Mouse (Mus musculus) neural tube, embryonic 11.5 days (tissue): Measurements from ENCODE around the gene Gc. TPM values are rescaled to one million over a fixed set of nuclear protein-coding genes. Genes with fewer than 3 reads are reported as not detected.

Experiments used
- ATAC-seq: fragments of 200-750 bp; cut with Nextera tagmentation; 2 replicates; pipeline ENCODE4 v1.8.0; 2017; ENCODE audit warnings: moderate number of reproducible peaks, mild to moderate bottlenecking, moderate TSS enrichment, moderate library complexity; ENCODE audit not compliant: insufficient read depth, low FRiP score, low TSS enrichment
- DNase-seq: peaks from one replicate; pipeline ENCODE4 v3.0.0-alpha.2; 2015; ENCODE audit warnings: low spot score
- H3K27ac ChIP-seq: fragments of 300-500 bp; sonication (generic); 2 replicates; pipeline ENCODE4 v1.5.1; 2014; ENCODE audit warnings: low read depth, mild to moderate bottlenecking, low read length
- H3K27me3 ChIP-seq: fragments of 300-500 bp; sonication (generic); 2 replicates; pipeline ENCODE4 v1.6.1; 2014; ENCODE audit warnings: mild to moderate bottlenecking, low read length, mixed read lengths; ENCODE audit not compliant: control insufficient read depth, insufficient read depth
- H3K36me3 ChIP-seq: fragments of 300-500 bp; sonication (generic); 2 replicates; pipeline ENCODE4 v1.6.1; 2014; ENCODE audit warnings: mild to moderate bottlenecking, low read length, moderate library complexity, mixed read lengths; ENCODE audit not compliant: control insufficient read depth, insufficient read depth
- H3K4me1 ChIP-seq: fragments of 300-500 bp; sonication (generic); 2 replicates; pipeline ENCODE4 v1.6.1; 2014; ENCODE audit warnings: low read length, mixed read lengths; ENCODE audit not compliant: control insufficient read depth, insufficient read depth
- H3K4me2 ChIP-seq: fragments of 300-500 bp; sonication (generic); 2 replicates; pipeline ENCODE4 v1.6.1; 2014; ENCODE audit warnings: low read depth, mild to moderate bottlenecking, moderate library complexity
- H3K4me3 ChIP-seq: fragments of 300-500 bp; sonication (generic); 2 replicates; pipeline ENCODE4 v1.5.1; 2014; ENCODE audit warnings: low read depth, low read length
- H3K9ac ChIP-seq: fragments of 300-500 bp; sonication (generic); 2 replicates; pipeline ENCODE4 v1.6.1; 2014; ENCODE audit warnings: mild to moderate bottlenecking, low read length
- H3K9me3 ChIP-seq: fragments of 300-500 bp; sonication (generic); 2 replicates; pipeline ENCODE4 v1.6.1; 2016; ENCODE audit warnings: low read length; ENCODE audit not compliant: control insufficient read depth
- WGBS: fragments of 180-500 bp; shearing (Covaris S2); extraction: QIAGEN DNeasy Blood & Tissue Kit; methylation state at CpG from one replicate; pipeline ENCODE4 v1.1.7; 2014; 5-methylcytosine and 5-hydroxymethylcytosine counted together
- polyA plus RNA-seq: library from polyadenylated mRNA; unstranded; fragments of >200 nt; fragmentation: Nextera tagmentation; extraction: Ambion mirVana; gene quantifications from 2 replicates; pipeline ENCODE4 v1.2.1, GENCODE M21; 2014

Gc gene
- polyA plus RNA-seq, 1 experiment from 2014 or later: not detected

- Histone ChIP-seq H3K27ac (no peak overlapping the region), H3K36me3 (no peaks in the 10 kb centered on the region), H3K4me3 (no peak overlapping the region), H3K4me2 (no peak overlapping the region), H3K27me3 (no peaks in the 10 kb centered on the region), H3K9me3 (no peaks in the 10 kb centered on the region), H3K4me1 (no peaks in the 10 kb centered on the region), H3K9ac (no peak overlapping the region)
- no peak for DNase-seq
- 92% methylated on average over 2 of the region's 2 CpGs for WGBS
- ATAC-seq: no peak
Observed at GRCm38 (mm10) chr5:89458987-89459386, 1.3 kb upstream of the Gc start.

DNA sequence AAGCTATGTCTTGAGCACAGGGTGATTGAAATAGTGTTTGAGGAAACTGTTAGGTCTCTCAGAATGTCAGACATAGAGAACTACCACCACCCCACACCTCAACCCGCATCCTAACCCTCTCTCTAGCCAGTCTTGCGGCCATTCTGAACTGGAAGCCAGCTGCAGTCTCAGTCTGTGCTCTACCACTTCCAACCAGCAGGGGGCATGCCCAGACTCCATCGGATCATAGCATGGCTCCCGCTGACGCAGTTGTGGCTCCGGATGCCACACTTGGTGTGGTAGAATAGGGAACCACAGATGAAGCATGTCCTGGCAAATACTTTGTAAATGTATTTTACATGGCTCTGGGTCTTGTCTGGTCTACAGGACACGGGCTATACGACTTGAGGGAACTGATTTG is 2.2 kb downstream of the Gc start:
- 48% methylated on average over 8 of the region's 8 CpGs for WGBS
- DNase-seq: peak; percentile 58
- Histone ChIP-seq H3K9me3 (no peaks in the 10 kb centered on the region), H3K9ac (no peak overlapping the region), H3K36me3 (no peaks in the 10 kb centered on the region), H3K27ac (no peak overlapping the region), H3K27me3 (no peaks in the 10 kb centered on the region), H3K4me3 (no peak overlapping the region), H3K4me1 (no peaks in the 10 kb centered on the region), H3K4me2 (no peak overlapping the region)
- peak; percentile 69 for ATAC-seq

DNA sequence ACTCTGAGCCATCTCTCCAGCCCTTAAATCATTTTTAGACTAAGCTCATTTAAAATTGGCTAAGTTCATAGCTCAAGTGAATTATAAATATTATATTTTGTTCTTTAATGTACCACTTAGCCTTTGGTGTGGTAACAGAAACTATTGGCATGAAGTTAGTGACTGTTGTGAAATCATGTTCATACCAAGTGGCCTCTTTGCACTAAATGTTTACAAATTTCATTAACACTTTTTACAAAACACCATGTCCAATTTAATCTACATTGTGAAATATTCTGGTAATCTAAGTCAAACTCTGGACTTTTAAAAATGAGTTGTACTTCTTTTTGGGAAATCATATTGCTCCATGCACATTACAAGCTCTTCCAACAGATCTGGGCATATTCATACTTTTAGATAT is 6.9 kb downstream of the Gc start:
- no peaks in the 10 kb centered on the region for H3K4me1 ChIP-seq
- no peak overlapping the region for H3K27ac ChIP-seq
- no peak for ATAC-seq
- H3K4me3 ChIP-seq: no peak overlapping the region
- H3K4me2 ChIP-seq: no peak overlapping the region
- no peaks in the 10 kb centered on the region for H3K36me3 ChIP-seq
- no peak for DNase-seq
- no peaks in the 10 kb centered on the region for H3K9me3 ChIP-seq
- no peaks in the 10 kb centered on the region for H3K27me3 ChIP-seq
- H3K9ac ChIP-seq: no peak overlapping the region

DNA sequence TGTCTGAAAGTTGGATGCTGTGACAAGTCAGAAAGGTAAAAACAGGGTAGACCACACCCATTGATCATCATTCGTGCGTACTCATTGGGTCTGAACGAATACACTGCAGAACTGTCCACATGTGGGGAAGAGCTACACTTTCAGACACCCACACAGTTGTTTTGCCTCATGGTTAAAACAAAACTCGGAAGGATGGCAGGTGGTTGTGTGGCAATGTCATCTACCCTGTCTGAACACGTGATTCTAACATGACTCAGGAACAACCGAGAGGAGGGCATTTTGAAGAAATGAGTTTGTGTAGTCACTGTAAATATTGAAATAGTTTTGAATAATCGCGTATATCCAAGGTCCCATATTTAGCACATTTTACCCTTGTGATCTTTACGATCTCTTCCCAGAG is 8.4 kb downstream of the Gc start:
- ATAC-seq (no peak), DNase-seq (no peak)
- Histone ChIP-seq H3K9me3 (no peaks in the 10 kb centered on the region), H3K9ac (no peak overlapping the region), H3K4me2 (no peak overlapping the region), H3K4me3 (no peak overlapping the region), H3K4me1 (no peaks in the 10 kb centered on the region), H3K27ac (no peak overlapping the region), H3K27me3 (no peaks in the 10 kb centered on the region), H3K36me3 (no peaks in the 10 kb centered on the region)
- WGBS: 91% methylated on average over 9 of the region's 9 CpGs

DNA sequence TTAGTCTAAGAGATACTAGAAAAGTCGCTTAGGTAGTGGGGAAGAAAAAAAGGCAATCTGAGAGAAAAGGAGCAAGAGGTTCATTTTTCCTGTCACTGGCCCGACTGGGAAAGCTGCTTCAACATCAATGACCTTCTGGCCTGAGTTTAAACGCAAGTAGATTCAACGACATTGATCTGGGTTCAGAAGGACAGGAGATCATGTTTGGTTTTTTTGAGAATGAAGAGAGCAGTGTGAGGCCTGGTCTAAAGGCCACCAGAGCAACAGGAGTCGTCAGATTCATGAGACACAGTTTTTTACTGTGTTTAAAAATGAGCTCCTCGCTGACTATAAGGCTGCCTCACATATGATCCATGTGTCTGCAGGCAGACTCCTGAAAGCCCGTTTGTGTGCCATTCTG is 9.7 kb downstream of the Gc start:
- WGBS: 65% methylated on average over 7 of the region's 7 CpGs
- Histone ChIP-seq H3K27ac (no peak overlapping the region), H3K9ac (no peak overlapping the region), H3K4me1 (no peaks in the 10 kb centered on the region), H3K36me3 (no peaks in the 10 kb centered on the region), H3K27me3 (no peaks in the 10 kb centered on the region), H3K9me3 (no peaks in the 10 kb centered on the region), H3K4me2 (no peak overlapping the region), H3K4me3 (no peak overlapping the region)
- DNase-seq: no peak
- no peak for ATAC-seq

DNA sequence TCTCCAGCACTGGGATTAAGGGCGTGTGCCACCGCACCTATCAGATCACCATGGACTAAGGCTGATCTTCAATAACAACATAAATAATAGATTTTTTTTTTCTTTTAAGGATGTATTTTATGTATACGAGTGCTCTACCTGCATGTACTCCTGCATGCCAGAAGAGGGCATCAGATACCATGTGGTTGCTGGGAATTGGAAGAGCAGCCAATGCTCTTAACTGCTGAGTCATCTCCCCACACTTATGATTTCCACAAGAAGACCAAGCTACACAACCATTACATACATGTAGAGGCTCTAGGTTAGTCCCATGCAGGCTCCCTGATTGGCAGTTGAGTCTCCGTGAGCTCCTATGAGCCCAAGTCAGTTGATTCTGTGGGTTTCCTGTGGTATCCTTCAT is 13.3 kb downstream of the Gc start:
- no peak overlapping the region for H3K4me3 ChIP-seq
- H3K9me3 ChIP-seq: no peaks in the 10 kb centered on the region
- no peaks in the 10 kb centered on the region for H3K27me3 ChIP-seq
- ATAC-seq: no peak
- H3K9ac ChIP-seq: no peak overlapping the region
- no peaks in the 10 kb centered on the region for H3K36me3 ChIP-seq
- no peaks in the 10 kb centered on the region for H3K4me1 ChIP-seq
- WGBS: 84% methylated on average over 4 of the region's 4 CpGs
- H3K27ac ChIP-seq: no peak overlapping the region
- peak; percentile 10 for DNase-seq
- no peak overlapping the region for H3K4me2 ChIP-seq

DNA sequence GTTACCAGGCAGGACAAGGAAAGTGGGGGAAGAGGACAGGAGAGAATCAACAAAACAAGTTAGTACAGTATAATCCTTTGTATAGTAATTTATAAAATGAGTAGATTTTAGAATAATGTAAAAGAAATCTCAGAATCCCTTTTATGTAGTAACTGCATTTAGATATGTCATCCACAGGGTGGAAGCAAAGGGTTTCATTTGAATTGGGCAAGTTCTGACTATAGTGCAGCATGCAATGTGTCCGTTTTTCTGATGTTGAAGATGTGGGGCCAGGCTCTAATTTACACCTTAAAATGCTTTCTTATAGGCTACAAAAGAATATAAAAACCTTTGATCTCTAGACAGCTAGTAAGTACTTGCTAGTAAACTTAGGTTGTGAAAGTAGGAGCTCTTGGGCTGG is 46.2 kb downstream of the Gc start:
- no peak for ATAC-seq
- H3K36me3 ChIP-seq: no peaks in the 10 kb centered on the region
- no peak overlapping the region for H3K27ac ChIP-seq
- H3K27me3 ChIP-seq: no peaks in the 10 kb centered on the region
- WGBS: 46% methylated on average over 1 of the region's 1 CpGs
- H3K4me2 ChIP-seq: no peak overlapping the region
- no peak overlapping the region for H3K9ac ChIP-seq
- H3K9me3 ChIP-seq: no peaks in the 10 kb centered on the region
- no peak for DNase-seq
- H3K4me3 ChIP-seq: no peak overlapping the region
- H3K4me1 ChIP-seq: no peaks in the 10 kb centered on the region

DNA sequence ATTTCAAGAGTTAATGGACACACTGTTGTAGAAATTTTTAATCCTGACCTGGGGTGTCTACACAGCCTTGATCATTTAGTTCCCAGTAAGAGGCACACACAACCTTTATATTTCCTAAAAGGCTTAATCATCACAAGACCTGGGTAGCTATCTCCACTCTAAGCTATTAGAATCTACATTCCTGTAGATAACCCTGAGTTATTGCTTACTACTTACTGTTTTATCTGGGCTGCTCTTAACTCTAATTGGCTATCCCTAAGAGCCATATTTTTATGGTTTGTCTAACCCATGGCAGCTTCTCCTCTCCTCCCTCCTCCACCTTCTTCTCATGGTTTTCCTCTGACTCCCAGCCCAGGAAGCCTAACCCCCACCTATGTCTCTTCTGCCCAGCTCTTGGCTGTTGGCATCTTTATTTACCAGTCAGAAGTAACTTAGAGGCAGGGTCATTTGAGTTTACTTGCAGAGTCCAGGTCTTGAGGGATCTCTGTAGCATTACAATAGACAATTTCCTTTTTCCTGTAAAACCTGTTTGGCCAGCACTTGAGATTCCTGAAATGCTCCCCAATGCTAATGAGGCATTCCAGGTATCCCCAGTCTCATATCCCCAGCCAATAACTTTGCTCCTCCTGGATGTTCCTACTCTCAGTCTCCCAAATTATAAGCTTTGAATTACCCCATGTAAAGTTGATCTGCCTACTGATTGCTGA is 50.2 kb downstream of the Gc start:
- no peak overlapping the region for H3K27ac ChIP-seq
- no peaks in the 10 kb centered on the region for H3K9me3 ChIP-seq
- DNase-seq (no peak), ATAC-seq (no peak)
- no peak overlapping the region for H3K4me3 ChIP-seq
- no peaks in the 10 kb centered on the region for H3K4me1 ChIP-seq
- H3K36me3 ChIP-seq: no peaks in the 10 kb centered on the region
- H3K4me2 ChIP-seq: no peak overlapping the region
- no peak overlapping the region for H3K9ac ChIP-seq
- no peaks in the 10 kb centered on the region for H3K27me3 ChIP-seq

- Histone ChIP-seq H3K36me3 (no peaks in the 10 kb centered on the region), H3K4me3 (no peak overlapping the region), H3K9me3 (no peaks in the 10 kb centered on the region), H3K4me2 (no peak overlapping the region), H3K9ac (no peak overlapping the region), H3K27me3 (no peaks in the 10 kb centered on the region), H3K27ac (no peak overlapping the region), H3K4me1 (no peaks in the 10 kb centered on the region)
- ATAC-seq (no peak), DNase-seq (no peak)
- 84% methylated on average over 1 of the region's 1 CpGs for WGBS
Observed at GRCm38 (mm10) chr5:89405132-89405531, 52.6 kb downstream of the Gc start.
